Mouse (Mus musculus) E14TG2a.4 (cell line): Measurements from ENCODE around the gene Cnot8.

ENCODE experiments used
- CTCF ChIP-seq: conservative IDR thresholded peaks from 2 replicates; pipeline ENCODE4 v1.5.1; 2014; ENCODE audit warnings: low read length
- POU5F1 ChIP-seq: IDR thresholded peaks from 2 replicates; pipeline ENCODE4 v1.6.1; 2014; ENCODE audit warnings: low read length, borderline replicate concordance

- TF ChIP-seq CTCF (no peak), POU5F1 (no peak)
Measured at GRCm38 (mm10) chr11:58077270-58077669, 26.7 kb upstream of the Cnot8 start.
